Mouse (Mus musculus) liver, postnatal 0 days (tissue): ENCODE measurements at regions not wholly inside any gene's neighbourhood (a gene's known extent, or its start where the extent isn't known, plus 50 kb on each side); places are given as distances from the start of the nearest gene placed in this dataset.

ENCODE experiments used
- CTCF ChIP-seq: sonication (generic); IDR thresholded peaks from 2 replicates; pipeline ENCODE4 v1.5.1; 2016; ENCODE audit warnings: antibody characterized with exemption, low read depth
- EP300 ChIP-seq: IDR thresholded peaks from 2 replicates; pipeline ENCODE4 v1.6.1; 2016; ENCODE audit warnings: antibody characterized with exemption, low read depth, mild to moderate bottlenecking

GRCm38 (mm10) chr15:68620417-68621214, 2119.9 kb upstream of the Lrrc6 start:
- TF ChIP-seq CTCF (no peak), EP300 (no peak)
